Mouse (Mus musculus) urinary bladder, postnatal 14 days (tissue): ENCODE data around the gene Spaca5.

Source experiments
- DNase-seq: peaks from one replicate; pipeline ENCODE4 v3.0.0; 2021; ENCODE audit warnings: low spot score

Spaca5 gene

DNA sequence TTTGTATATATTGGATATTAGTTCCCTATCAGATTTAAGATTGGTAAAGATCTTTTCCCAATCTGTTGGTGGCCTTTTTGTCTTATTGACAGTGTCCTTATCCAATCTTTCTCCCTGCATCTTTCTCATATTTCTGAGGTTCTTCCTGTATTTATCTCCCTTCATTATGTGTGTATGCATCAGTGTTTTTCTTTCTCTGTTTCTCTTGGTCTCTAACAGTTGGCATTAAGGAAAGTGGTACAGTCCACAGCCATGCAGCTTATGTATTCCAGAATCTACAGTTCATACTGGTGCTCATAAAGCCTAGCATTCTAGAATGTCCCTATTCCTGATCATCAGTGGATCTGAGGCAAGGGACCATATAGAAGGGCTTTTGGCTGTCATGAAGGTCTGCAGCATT is at the start of gene Spaca5:
TSS of gene Spaca5 (plus strand) at position 301 of the 400 bp plus-strand sequence.
- no peak for DNase-seq

DNA sequence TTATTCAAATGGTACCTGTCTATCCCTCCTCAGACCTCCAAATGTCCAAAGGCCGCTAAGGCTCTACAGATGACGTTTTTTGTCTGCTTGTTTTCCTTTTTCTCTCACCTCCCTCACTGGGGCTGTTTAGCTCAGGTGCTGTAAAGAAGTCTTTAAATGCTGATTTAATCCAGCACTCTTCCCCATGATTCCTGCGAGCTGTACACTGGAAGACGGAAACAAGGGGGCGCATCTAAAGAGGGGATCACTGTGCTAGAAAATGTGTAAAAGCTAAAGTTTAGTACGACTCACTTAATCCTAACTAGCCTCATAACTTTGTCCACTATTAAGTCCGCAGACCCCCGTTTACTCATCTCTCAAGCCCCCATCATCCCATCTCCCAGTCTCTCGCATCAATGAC is 6.7 kb upstream of the Spaca5 start:
- DNase-seq, result no peak

DNA sequence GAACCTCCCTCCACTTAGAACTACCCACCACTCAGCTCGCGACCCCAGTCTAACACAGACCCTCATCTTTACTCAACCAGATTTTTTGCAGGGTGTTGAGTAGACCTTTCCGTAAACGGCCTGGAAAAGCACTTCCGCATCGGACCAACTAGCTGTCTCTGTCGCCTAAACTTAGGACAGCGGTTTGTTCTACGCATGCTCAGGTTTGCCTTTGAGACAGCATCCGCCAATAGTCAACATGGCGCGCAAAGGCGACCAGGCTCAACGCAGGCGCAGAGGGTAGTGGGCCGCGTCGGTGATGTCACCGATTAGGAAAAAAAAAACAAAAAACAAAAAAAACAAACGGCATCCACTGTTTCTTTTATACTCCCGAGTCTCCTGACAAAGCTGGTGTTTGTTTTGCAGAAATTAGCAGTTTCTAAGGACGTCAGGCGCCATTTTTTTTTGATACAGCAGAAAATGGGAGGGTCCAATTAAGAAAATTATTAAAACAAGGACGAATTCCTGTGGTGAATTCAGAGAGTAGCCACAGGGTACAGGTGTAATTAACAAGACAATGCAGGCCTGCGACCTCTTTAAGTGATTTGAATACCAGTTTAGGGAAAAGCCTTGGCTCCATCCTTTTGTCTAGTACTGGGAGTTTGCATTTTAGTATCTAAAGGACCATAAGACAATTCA is 6.2 kb upstream of the Spaca5 start, which contains the start of gene Zfp182:
TSS of gene Zfp182 (minus strand) at position 451 of the 678 bp plus-strand sequence.
- peak; percentile 77 for DNase-seq

DNA sequence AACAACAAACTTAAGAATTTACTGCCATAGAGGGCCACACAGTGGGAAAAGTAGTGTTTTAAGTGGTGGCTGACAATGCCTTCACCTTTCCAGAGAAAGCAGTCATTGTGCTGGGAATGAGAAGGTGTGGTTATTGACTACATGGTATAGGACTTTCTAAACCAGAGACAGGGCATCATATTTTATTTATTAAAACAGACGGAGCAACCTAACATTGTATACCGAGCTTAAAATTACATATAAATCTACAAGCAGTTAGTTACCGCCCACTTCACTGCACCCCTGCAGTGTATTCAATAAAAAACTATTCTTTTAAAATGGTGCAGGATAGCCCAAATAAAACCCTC is 5.7 kb upstream of the Spaca5 start:
- DNase-seq, result no peak

DNA sequence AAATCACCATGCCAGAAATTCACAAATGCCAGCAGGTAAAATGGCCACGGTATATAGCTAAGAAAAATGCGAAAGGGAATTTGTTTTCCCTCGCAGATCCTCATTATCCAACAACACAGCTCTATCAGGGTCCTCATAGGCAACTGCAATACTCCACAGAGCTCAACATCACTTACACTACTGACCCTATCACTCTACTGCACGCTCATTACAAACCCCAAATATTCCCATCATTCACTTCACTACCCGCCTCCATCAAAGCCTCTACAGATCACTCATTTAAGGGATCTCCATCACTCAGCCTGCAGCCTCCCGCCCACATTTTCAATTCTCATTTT is 20.4 kb downstream of the Spaca5 start:
- DNase-seq, result no peak

DNA sequence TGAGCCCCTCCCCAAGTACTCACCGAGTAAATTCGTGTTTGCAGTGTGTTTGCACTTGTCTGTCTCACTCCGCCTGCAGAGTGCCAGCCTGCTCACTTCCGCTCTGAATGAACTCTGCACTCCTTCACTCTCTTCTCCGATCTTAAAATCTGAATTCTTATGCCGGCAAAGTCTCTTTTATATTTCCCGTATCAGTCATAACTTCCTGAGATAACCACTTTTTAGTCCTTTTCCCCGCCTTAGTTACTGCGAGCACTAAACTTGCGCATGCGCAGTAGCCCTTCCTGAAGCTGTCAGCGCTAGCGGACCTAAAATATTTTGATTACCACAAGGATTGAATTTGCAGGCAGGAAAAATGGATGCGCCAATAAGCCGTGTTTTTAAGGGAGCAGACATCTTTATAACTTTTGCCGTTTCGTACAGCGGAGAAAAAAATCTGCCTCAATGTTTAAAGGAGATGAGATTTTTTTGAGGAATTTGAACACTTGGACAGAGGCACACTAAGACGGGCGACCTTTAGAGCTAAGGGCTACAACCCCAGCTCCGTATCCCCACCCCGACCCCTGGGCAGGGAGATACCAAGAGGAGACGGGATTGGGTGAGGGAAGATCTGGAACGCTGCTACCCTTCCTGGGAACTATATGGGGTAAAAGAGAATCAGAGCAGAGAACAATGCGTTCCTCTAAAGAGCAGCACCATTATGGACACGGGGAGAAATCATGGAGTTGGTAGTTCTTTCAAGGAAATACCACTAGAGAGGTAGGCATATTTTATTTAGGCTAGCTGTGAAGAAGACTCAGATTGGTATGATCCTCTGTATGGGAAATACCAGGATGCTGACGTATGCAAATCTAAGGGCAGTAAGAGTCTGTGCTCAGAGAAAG is 21.0 kb downstream of the Spaca5 start, which contains the start of gene Zfp300:
TSS of gene Zfp300 (minus strand) at position 545 of the 884 bp plus-strand sequence.
- peak; percentile 62 for DNase-seq

DNA sequence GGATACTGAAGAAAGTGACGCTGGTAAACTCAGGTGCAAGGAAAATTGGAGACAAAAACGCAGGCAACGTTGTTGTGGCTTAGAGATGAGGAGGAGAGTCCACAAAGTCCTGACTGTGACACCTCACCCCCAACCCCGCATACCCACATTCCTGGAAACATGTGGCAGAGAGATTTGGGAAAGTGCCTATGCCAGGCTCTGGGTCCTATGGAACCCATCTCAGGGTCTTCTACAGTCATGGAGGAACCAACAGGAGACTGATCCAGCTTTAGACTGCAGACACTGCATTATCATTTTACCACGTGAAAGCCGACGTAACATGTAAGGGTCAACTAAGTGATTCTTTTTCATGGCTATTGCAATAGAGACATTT is 21.6 kb downstream of the Spaca5 start:
- DNase-seq, result peak; percentile 1

DNA sequence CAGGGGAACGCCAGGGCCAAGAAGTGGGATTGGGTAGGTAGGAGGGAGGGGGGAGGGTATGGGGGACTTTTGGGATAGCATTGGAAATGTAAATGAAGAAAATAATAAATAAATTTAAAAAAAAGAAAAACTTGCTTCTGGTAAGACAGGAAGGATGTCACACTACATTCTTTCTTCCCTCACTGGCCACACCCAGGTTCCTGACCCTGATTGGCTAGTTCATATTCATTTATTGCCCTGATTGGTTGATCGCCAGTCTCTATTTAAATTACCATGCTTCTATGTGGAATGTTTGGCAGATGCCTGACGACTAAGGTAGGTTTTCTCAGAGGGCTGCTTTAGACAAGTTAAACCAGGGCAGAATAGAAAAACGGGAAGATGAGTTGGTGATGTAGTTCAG is 47.3 kb downstream of the Spaca5 start, which contains the start of gene Ssxa1:
TSS of gene Ssxa1 (plus strand) at position 301 of the 400 bp plus-strand sequence.
- DNase-seq, result no peak
